Mouse (Mus musculus): ENCODE measurements around the gene Etnk2. TPM values are rescaled to one million over a fixed set of nuclear protein-coding genes. Genes with fewer than 3 reads are reported as not detected.

Etnk2 gene
- 5.6 TPM in 2 replicates for polyA plus RNA-seq (2016; fragmentation: Nextera tagmentation; extraction: Ambion mirVana)

DNA sequence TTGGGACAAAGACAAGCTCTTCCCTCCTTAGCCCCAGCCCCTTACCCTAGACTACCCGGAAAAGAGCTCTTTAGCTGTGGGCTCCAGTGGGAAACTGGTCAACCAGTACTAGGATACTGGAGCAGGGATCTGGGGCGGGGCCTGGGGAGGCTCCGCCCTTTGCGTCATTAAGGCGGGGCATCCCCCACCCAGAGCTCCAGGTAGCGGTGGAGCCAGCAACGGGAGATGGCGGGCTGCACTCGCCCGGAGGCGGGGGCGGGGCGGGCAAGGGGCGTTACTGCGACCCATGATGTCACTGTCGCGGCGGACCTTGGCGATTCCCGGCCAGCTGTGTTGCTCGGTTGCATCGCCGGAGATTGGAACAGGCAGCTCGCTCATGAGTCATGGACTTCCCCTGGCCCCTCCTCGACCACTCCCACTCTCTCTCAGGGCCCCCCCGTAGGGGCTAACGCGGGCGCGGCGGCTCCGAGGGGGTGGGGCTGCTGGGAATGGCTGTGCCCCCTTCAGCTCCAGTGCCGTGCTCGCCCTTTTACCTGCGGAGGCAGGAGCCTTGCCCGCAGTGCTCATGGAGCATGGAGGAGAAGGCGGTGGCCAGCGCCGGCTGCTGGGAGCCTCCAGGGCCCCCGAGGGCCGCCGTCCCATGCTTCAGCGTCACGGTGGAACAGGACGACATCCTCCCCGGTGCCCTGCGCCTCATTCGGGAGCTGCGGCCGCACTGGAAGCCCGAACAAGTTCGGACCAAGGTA, at the start of gene Etnk2:
TSS of gene Etnk2 (plus strand) at position 297 of the 746 bp plus-strand sequence.
- Histone ChIP-seq H3K4me3 (peak within 1 kb of the TSS; percentile 56), H3K9ac (peak within 1 kb of the TSS; percentile 58), H3K27ac (no peak within 1 kb of the TSS), H3K27me3 (replicated peaks) (peaks cover 30% of the 10 kb centered on the region), H3K4me2 (replicated peaks) (peak within 1 kb of the TSS; percentile 94), H3K4me1 (peaks cover 21% of the 10 kb centered on the region), H3K36me3 (no peaks in the 10 kb centered on the region), H3K9me3 (no peaks in the 10 kb centered on the region)
- WGBS = under 1% methylated on average over 52 of the region's 52 CpGs
- peak; percentile 77 for ATAC-seq (ENCODE audit: low FRiP score, low read depth)

DNA sequence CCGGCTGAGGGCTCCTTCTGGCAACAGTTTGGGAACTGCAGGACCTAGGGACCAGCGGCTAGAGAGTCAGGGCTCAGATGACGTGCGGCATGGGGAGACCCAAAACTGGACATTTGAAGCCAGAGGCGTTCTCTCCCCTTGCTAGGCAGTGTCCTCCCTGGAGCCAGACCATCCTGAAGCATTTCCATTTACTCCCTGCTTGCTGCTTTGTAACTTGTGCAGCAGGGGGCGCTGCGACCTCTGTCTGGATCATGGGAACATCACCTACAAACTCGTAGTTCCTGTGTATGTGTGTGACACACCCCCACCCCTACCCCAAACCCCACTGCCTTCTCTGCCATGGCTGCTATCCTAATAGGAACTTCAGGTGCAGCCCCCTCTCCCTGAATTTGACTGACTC, 49.0 kb upstream of the Etnk2 start:
- ATAC-seq (ENCODE audit: low FRiP score, low read depth) = no peak
- H3K4me1 ChIP-seq = peaks cover 11% of the 10 kb centered on the region
- 25% methylated on average over 8 of the region's 8 CpGs for WGBS
- no peaks in the 10 kb centered on the region for H3K9me3 ChIP-seq
- H3K27ac ChIP-seq = no peak overlapping the region
- no peaks in the 10 kb centered on the region for H3K36me3 ChIP-seq
- H3K4me3 ChIP-seq = no peak overlapping the region
- H3K27me3 ChIP-seq (replicated peaks) = no peaks in the 10 kb centered on the region
- H3K4me2 ChIP-seq (replicated peaks) = no peak overlapping the region
- no peak overlapping the region for H3K9ac ChIP-seq

DNA sequence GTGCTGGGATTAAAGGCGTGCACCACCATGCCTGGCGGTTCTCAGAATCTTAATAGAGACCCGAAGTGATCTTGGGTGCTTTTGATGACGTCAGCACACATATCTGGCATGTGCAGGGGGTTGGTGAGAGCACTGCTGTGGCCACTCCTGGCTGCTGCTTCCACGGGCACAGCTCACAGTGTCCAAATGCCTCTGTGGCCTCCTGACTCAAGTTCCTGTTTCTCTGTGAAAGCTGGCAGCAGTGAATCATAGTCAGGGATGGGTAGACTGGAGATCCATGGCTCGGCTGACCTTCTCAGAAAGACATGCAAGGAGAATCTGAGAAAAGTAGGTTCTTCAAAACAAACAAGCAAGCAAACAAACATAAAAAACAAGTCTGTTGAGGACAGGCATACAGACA, 47.6 kb upstream of the Etnk2 start:
- H3K4me1 ChIP-seq = peaks cover 11% of the 10 kb centered on the region
- WGBS = 79% methylated on average over 6 of the region's 6 CpGs
- H3K27ac ChIP-seq = no peak overlapping the region
- H3K4me3 ChIP-seq = no peak overlapping the region
- H3K27me3 ChIP-seq (replicated peaks) = no peaks in the 10 kb centered on the region
- no peak overlapping the region for H3K9ac ChIP-seq
- ATAC-seq (ENCODE audit: low FRiP score, low read depth) = no peak
- H3K9me3 ChIP-seq = no peaks in the 10 kb centered on the region
- no peak overlapping the region for H3K4me2 ChIP-seq (replicated peaks)
- no peaks in the 10 kb centered on the region for H3K36me3 ChIP-seq

DNA sequence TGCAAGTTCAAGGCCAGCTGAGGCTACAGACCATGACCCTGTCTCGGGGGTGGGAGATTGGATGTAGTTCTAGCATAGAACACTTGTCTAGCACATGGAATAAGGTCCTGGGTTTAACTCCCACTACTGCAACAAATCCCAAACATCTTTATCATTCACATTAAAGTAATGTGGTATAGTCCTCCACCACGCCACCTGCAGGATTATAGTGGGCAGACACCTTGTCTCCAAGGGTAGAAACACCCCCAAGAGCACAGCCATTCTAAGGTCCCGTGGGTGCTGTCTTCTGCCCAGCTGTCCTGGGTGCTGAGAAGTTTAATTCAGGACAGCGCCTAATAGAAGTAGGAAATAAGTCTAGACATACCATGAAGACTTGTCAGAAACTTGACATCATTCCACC, 46.8 kb upstream of the Etnk2 start:
- 87% methylated on average over 4 of the region's 4 CpGs for WGBS
- Histone ChIP-seq H3K27ac (no peak overlapping the region), H3K4me3 (no peak overlapping the region), H3K4me1 (peaks cover 11% of the 10 kb centered on the region), H3K9ac (no peak overlapping the region), H3K9me3 (no peaks in the 10 kb centered on the region), H3K36me3 (no peaks in the 10 kb centered on the region), H3K27me3 (replicated peaks) (no peaks in the 10 kb centered on the region), H3K4me2 (replicated peaks) (no peak overlapping the region)
- ATAC-seq (ENCODE audit: low FRiP score, low read depth) = no peak

DNA sequence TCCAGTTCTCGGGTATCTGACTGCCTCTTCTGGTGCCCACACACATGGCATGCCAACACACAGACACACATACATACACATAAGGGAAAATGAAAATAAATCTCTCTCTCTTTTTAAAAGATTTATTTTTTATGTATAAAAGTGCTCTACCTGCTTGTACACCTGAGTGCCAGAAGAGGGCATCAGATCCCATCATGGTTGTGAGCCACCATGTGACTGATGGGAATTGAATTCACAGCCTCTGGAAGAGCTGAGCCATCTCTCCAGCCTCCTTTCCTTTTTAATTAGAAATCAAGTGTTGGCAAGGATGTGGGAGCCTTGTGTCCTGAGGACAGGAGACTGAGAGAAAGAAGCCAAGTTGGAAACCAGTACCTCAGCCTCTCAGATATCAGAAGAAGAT, 46.2 kb upstream of the Etnk2 start:
- H3K4me3 ChIP-seq = no peak overlapping the region
- 92% methylated on average over 1 of the region's 1 CpGs for WGBS
- no peaks in the 10 kb centered on the region for H3K27me3 ChIP-seq (replicated peaks)
- H3K4me1 ChIP-seq = peaks cover 6% of the 10 kb centered on the region
- no peak overlapping the region for H3K27ac ChIP-seq
- H3K9me3 ChIP-seq = no peaks in the 10 kb centered on the region
- no peak overlapping the region for H3K4me2 ChIP-seq (replicated peaks)
- H3K9ac ChIP-seq = no peak overlapping the region
- H3K36me3 ChIP-seq = no peaks in the 10 kb centered on the region
- ATAC-seq (ENCODE audit: low FRiP score, low read depth) = no peak

DNA sequence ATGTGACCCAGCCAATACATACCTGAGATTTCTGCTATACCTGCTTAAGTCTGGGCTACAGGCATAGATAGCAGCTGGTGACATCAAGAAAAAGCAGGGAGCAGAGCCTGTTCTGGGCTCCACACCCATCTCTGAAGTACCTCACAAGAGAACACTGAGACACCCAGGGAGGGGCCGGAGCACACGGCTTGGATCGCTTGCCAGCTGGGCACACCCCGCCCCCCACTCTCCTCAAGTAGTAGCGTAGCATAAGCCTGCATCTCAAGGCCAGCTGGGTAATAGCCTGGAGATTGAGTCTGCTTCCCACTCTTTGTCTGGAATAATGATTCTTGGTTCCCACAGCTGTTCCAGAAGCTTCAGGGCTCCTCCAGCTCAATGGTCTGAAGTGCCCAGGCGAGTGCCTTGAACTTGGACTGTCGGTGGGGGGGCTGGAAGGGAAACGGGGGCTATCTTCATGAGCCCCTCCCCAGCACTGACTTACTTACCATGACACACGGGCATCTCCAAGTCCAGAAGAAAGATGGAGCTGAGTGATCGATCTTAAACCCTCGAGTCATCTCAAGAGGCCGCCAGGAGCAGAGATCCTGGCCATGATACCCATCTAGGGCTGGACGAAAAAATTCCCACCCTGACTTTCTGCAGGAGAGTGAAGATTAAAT, 42.0 kb upstream of the Etnk2 start, which contains the start of gene Kiss1:
TSS of gene Kiss1 (plus strand) at position 609 of the 659 bp plus-strand sequence.
- H3K27me3 ChIP-seq (replicated peaks) = no peaks in the 10 kb centered on the region
- no peaks in the 10 kb centered on the region for H3K36me3 ChIP-seq
- H3K4me1 ChIP-seq = 0 out of 2 replicates have a peak, but pooled peaks cover 4% of the 10 kb centered on the region
- WGBS = 84% methylated on average over 13 of the region's 13 CpGs
- no peak for ATAC-seq (ENCODE audit: low FRiP score, low read depth)
- no peak within 1 kb of the TSS for H3K9ac ChIP-seq
- no peak within 1 kb of the TSS for H3K4me3 ChIP-seq
- H3K9me3 ChIP-seq = no peaks in the 10 kb centered on the region
- no peak within 1 kb of the TSS for H3K4me2 ChIP-seq (replicated peaks)
- no peak within 1 kb of the TSS for H3K27ac ChIP-seq

DNA sequence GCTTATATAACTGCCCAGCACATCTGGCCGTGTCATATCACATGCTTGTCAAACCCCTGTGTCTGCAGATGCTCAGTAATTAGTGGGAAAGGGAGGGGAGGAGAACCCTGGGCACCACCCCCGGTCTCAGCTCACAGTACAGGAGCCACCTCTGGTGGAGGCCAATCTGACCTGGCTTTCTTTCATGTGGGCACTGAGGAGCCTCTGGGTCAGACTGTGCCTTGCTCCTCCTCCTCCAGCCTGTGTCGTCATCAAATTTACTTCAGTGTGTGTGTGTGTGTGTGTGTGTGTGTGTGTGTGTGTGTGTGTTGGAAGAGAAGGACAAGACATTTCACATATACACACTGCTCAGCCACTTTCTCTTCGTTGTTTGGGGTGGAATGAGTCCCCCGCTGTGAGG, 40.0 kb upstream of the Etnk2 start:
- ATAC-seq (ENCODE audit: low FRiP score, low read depth) = no peak
- H3K27me3 ChIP-seq (replicated peaks) = peaks cover 2% of the 10 kb centered on the region; the same call in 1 of the 2 replicates
- no peaks in the 10 kb centered on the region for H3K36me3 ChIP-seq
- 46% methylated on average over 5 of the region's 5 CpGs for WGBS
- H3K27ac ChIP-seq = no peak overlapping the region
- no peak overlapping the region for H3K9ac ChIP-seq
- no peak overlapping the region for H3K4me2 ChIP-seq (replicated peaks)
- H3K4me3 ChIP-seq = no peak overlapping the region
- H3K9me3 ChIP-seq = no peaks in the 10 kb centered on the region
- 0 out of 2 replicates have a peak, but pooled peaks cover 4% of the 10 kb centered on the region for H3K4me1 ChIP-seq

DNA sequence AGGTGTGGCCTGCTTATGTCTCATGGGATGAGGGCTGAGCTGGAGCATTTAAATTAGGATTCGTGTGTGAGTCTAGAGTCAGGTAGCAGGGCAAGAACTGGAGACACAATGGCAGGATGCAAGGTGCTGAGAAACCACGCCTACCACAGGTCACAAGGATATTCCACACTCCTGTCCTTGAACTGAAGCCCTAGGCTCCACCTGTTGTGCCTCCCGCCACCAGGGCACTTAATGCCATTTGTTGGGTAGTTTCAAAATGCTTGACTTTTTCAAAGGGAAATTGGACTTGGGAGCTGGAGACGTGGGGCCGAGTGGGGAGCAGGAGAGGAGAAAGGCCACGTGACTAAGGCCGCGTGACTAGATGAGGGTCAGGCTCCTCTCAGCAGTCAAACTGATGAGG, 37.4 kb upstream of the Etnk2 start:
- no peak overlapping the region for H3K4me3 ChIP-seq
- H3K36me3 ChIP-seq = no peaks in the 10 kb centered on the region
- H3K9ac ChIP-seq = no peak overlapping the region
- no peak overlapping the region for H3K27ac ChIP-seq
- peaks cover 22% of the 10 kb centered on the region for H3K27me3 ChIP-seq (replicated peaks)
- ATAC-seq (ENCODE audit: low FRiP score, low read depth) = no peak
- WGBS = 77% methylated on average over 8 of the region's 8 CpGs
- H3K4me1 ChIP-seq = peaks cover 19% of the 10 kb centered on the region
- H3K9me3 ChIP-seq = no peaks in the 10 kb centered on the region
- no peak overlapping the region for H3K4me2 ChIP-seq (replicated peaks)

DNA sequence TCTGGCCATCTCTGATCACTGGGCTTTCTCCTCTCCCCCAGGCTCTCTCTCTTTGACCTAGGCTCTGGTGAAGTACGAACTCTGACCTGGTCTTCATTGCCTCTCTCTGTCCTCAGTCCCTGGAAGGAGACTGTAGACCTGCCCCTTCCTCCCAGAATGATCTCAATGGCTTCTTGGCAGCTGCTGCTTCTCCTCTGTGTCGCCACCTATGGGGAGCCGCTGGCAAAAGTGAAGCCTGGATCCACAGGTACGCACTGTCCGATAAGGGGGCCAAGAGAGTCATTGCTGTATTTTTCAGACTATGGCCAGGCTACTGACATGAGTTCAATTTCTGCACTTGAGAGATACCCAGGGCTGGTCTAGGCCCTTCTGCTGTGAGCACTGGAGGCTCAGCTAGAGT, 36.3 kb upstream of the Etnk2 start:
- Histone ChIP-seq H3K4me2 (replicated peaks) (no peak overlapping the region), H3K36me3 (no peaks in the 10 kb centered on the region), H3K4me3 (no peak overlapping the region), H3K4me1 (peaks cover 22% of the 10 kb centered on the region), H3K27me3 (replicated peaks) (peaks cover 25% of the 10 kb centered on the region), H3K27ac (no peak overlapping the region), H3K9me3 (no peaks in the 10 kb centered on the region), H3K9ac (no peak overlapping the region)
- 71% methylated on average over 5 of the region's 5 CpGs for WGBS
- no peak for ATAC-seq (ENCODE audit: low FRiP score, low read depth)

DNA sequence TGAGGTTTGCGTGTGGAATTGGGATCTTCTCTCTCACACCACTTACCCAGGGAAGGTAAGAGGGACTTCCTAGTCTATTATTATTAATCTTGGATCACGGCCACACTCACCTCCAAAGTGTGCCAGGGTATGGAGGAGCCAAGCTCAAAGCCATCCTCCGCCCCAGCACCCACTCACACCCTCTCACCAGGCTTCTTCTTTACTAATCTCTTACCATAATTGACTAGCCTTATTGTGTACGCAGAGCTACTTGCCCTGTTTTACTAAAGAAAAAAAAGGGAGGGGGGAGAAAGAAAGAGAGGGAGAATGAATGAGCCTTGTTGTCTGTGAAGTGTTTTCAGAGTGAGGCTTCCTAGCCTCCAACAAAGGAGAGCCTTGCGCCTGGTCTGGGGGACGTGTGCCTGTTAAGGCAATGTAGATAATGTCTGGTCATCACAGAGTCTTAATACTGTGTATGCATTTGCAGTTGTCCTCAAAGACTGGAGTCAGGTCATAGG, 35.0 kb upstream of the Etnk2 start:
- Histone ChIP-seq H3K27me3 (replicated peaks) (peaks cover 25% of the 10 kb centered on the region), H3K9me3 (no peaks in the 10 kb centered on the region), H3K27ac (no peak overlapping the region), H3K36me3 (no peaks in the 10 kb centered on the region), H3K4me3 (no peak overlapping the region), H3K4me2 (replicated peaks) (no peak overlapping the region), H3K4me1 (peaks cover 20% of the 10 kb centered on the region), H3K9ac (no peak overlapping the region)
- ATAC-seq (ENCODE audit: low FRiP score, low read depth) = no peak
- 57% methylated on average over 6 of the region's 6 CpGs for WGBS

DNA sequence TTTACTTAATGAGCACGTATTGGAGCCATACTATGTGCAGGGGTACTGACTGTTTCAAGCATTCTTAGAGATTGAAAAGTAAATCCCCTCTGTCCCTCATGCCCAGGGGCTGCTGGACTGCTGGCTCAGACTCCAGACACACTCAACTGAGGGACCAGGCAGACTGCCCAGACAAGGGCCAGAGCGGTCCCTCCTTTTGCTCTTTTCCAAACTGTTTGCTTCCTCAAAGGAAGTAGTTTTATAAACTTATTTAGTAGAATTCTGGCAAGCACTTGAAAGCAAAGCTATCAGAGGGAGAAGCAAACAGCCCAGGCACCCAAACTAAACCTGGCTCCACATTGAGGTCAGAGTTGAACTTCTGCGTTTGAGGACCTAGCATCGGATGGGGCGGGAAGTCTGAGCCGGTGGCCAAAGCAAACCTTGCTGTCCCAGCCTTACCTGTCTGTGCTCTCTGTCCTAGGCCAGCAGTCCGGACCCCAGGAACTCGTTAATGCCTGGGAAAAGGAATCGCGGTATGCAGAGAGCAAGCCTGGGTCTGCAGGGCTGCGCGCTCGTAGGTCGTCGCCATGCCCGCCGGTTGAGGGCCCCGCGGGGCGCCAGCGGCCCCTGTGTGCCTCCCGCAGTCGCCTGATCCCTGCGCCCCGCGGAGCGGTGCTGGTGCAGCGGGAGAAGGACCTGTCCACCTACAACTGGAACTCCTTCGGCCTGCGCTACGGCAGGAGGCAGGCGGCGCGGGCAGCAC, 34.3 kb upstream of the Etnk2 start:
- no peak for ATAC-seq (ENCODE audit: low FRiP score, low read depth)
- WGBS = 8% methylated on average over 34 of the region's 34 CpGs
- peak overlapping the region; percentile 67 for H3K4me2 ChIP-seq (replicated peaks)
- peaks cover 20% of the 10 kb centered on the region for H3K4me1 ChIP-seq
- H3K27me3 ChIP-seq (replicated peaks) = peaks cover 25% of the 10 kb centered on the region
- H3K4me3 ChIP-seq = peak overlapping the region; percentile 32
- H3K9ac ChIP-seq = peak overlapping the region; percentile 38; the same call in 1 of the 2 replicates
- no peaks in the 10 kb centered on the region for H3K36me3 ChIP-seq
- no peak overlapping the region for H3K27ac ChIP-seq
- H3K9me3 ChIP-seq = no peaks in the 10 kb centered on the region

DNA sequence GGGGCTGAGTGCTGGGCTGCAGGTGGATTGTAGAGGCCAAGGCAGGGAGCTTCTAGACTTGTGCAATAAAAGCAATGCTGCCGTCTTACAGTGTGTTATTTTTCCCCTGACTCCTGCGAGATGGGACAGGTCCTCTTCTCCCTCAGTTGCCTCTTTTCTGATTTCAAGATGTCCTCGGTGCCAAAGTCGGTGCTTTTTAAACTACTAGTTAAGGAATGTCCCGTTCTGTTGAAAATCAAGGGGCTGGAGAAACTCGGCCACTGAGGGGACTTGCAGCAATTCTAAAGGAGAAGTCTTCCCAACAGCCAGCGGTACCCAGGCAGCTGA, 33.8 kb upstream of the Etnk2 start:
- WGBS = 17% methylated on average over 7 of the region's 7 CpGs
- Histone ChIP-seq H3K4me1 (peaks cover 20% of the 10 kb centered on the region), H3K4me3 (peak overlapping the region; percentile 32), H3K36me3 (no peaks in the 10 kb centered on the region), H3K27me3 (replicated peaks) (peaks cover 25% of the 10 kb centered on the region), H3K9ac (peak overlapping the region; percentile 38; the same call in 1 of the 2 replicates), H3K4me2 (replicated peaks) (peak overlapping the region; percentile 67), H3K27ac (no peak overlapping the region), H3K9me3 (no peaks in the 10 kb centered on the region)
- no peak for ATAC-seq (ENCODE audit: low FRiP score, low read depth)
